Mouse (Mus musculus): ENCODE data around the gene Cacng7. TPM values are rescaled to one million over a fixed set of nuclear protein-coding genes. Genes with fewer than 3 reads are reported as not detected.
"Not testable (repeated sequence)": the region's sequence is repeated elsewhere in the genome, so short reads cannot be mapped to it uniquely, and the experiment has no call there.

Gene Cacng7
- polyA plus RNA-seq, 1 experiment from 2014 or later, result 0.13 TPM

- peak within 1 kb of the TSS; percentile 92 for H3K27ac ChIP-seq (ENCODE audit: low read depth)
- H3K4me1 ChIP-seq (ENCODE audit: insufficient read depth), result peaks cover 20% of the 10 kb centered on the region
- ATAC-seq (peak; percentile 31), DNase-seq (peak; percentile 84)
- peaks cover 3% of the 10 kb centered on the region; the same call in 1 of the 2 replicates for H3K36me3 ChIP-seq (replicated peaks; ENCODE audit: insufficient read depth, low read length)
- no peaks in the 10 kb centered on the region for H3K9me3 ChIP-seq (ENCODE audit: low read length)
- TF ChIP-seq CTCF (IDR thresholded peaks at IDR 0.05; ENCODE audit: low read depth), result no peak
- no peak for TF ChIP-seq EP300 (IDR thresholded peaks at IDR 0.05; ENCODE audit: low read depth)
- H3K4me3 ChIP-seq (ENCODE audit: low read depth, low read length), result peak within 1 kb of the TSS; percentile 59
- no peaks in the 10 kb centered on the region for H3K27me3 ChIP-seq (ENCODE audit: insufficient read depth, low read length)
- H3K9ac ChIP-seq (replicated peaks), result peak within 1 kb of the TSS; percentile 63
- H3K4me2 ChIP-seq (ENCODE audit: low read depth, low read length), result peak within 1 kb of the TSS; percentile 71
- 6% methylated on average over 28 of the region's 30 CpGs for WGBS (ENCODE audit: insufficient replicate concordance)
These were observed 43.5 kb upstream of the Cacng7 start, which contains the start of the genes Myadm and Prkcg for GRCm38 (mm10) chr7:3288976-3289970. Myadm (plus strand) TSS chr7:3289080. Prkcg (plus strand) TSS chr7:3289179.

GRCm38 (mm10) chr7:3290257-3291033 is 42.3 kb upstream of the Cacng7 start:
- Histone ChIP-seq H3K36me3 (replicated peaks; ENCODE audit: insufficient read depth, low read length) (peaks cover 3% of the 10 kb centered on the region; the same call in 1 of the 2 replicates), H3K9me3 (ENCODE audit: low read length) (no peaks in the 10 kb centered on the region), H3K27me3 (ENCODE audit: insufficient read depth, low read length) (no peaks in the 10 kb centered on the region), H3K4me2 (ENCODE audit: low read depth, low read length) (peak overlapping the region; percentile 71), H3K9ac (replicated peaks) (peak overlapping the region; percentile 72), H3K4me3 (ENCODE audit: low read depth, low read length) (peak overlapping the region; percentile 59), H3K4me1 (ENCODE audit: insufficient read depth) (peaks cover 28% of the 10 kb centered on the region), H3K27ac (ENCODE audit: low read depth) (peak overlapping the region; percentile 92)
- DNase-seq (peak; percentile 95), ATAC-seq (peak; percentile 75)
- WGBS (ENCODE audit: insufficient replicate concordance), result 5% methylated on average over 18 of the region's 18 CpGs
- peak; percentile 34; the same call in 1 of the 2 replicates for TF ChIP-seq EP300 (IDR thresholded peaks at IDR 0.05; ENCODE audit: low read depth)
- TF ChIP-seq CTCF (IDR thresholded peaks at IDR 0.05; ENCODE audit: low read depth), result no peak

GRCm38 (mm10) chr7:3291197-3291596 is 41.6 kb upstream of the Cacng7 start:
- Histone ChIP-seq H3K4me1 (ENCODE audit: insufficient read depth) (peaks cover 33% of the 10 kb centered on the region), H3K27me3 (ENCODE audit: insufficient read depth, low read length) (no peaks in the 10 kb centered on the region), H3K27ac (ENCODE audit: low read depth) (peak overlapping the region; percentile 86), H3K9me3 (ENCODE audit: low read length) (no peaks in the 10 kb centered on the region), H3K36me3 (replicated peaks; ENCODE audit: insufficient read depth, low read length) (peaks cover 3% of the 10 kb centered on the region; the same call in 1 of the 2 replicates), H3K4me2 (ENCODE audit: low read depth, low read length) (peak overlapping the region; percentile 71), H3K9ac (replicated peaks) (peak overlapping the region; percentile 72), H3K4me3 (ENCODE audit: low read depth, low read length) (peak overlapping the region; percentile 59)
- TF ChIP-seq CTCF (IDR thresholded peaks at IDR 0.05; ENCODE audit: low read depth) (no peak), EP300 (IDR thresholded peaks at IDR 0.05; ENCODE audit: low read depth) (no peak)
- WGBS (ENCODE audit: insufficient replicate concordance), result 37% methylated on average over 6 of the region's 6 CpGs
- DNase-seq, result no peak
- ATAC-seq, result no peak

GRCm38 (mm10) chr7:3291764-3292163 is 41.0 kb upstream of the Cacng7 start:
- no peak for TF ChIP-seq CTCF (IDR thresholded peaks at IDR 0.05; ENCODE audit: low read depth)
- no peak for TF ChIP-seq EP300 (IDR thresholded peaks at IDR 0.05; ENCODE audit: low read depth)
- Histone ChIP-seq H3K36me3 (replicated peaks; ENCODE audit: insufficient read depth, low read length) (peaks cover 9% of the 10 kb centered on the region), H3K4me1 (ENCODE audit: insufficient read depth) (peaks cover 37% of the 10 kb centered on the region), H3K9ac (replicated peaks) (peak overlapping the region; percentile 72), H3K9me3 (ENCODE audit: low read length) (no peaks in the 10 kb centered on the region), H3K4me2 (ENCODE audit: low read depth, low read length) (peak overlapping the region; percentile 71), H3K27ac (ENCODE audit: low read depth) (peak overlapping the region; percentile 86), H3K27me3 (ENCODE audit: insufficient read depth, low read length) (no peaks in the 10 kb centered on the region), H3K4me3 (ENCODE audit: low read depth, low read length) (peak overlapping the region; percentile 59)
- DNase-seq (no peak), ATAC-seq (no peak)
- 81% methylated on average over 3 of the region's 3 CpGs for WGBS (ENCODE audit: insufficient replicate concordance)

- H3K27me3 ChIP-seq (ENCODE audit: insufficient read depth, low read length); H3K9me3 ChIP-seq (ENCODE audit: low read length); ATAC-seq; DNase-seq: not testable (repeated sequence)
- WGBS (ENCODE audit: insufficient replicate concordance), result 49% methylated on average over 12 of the region's 12 CpGs
- Histone ChIP-seq H3K27ac (ENCODE audit: low read depth) (peak overlapping the region; percentile 86), H3K4me1 (ENCODE audit: insufficient read depth) (peaks cover 42% of the 10 kb centered on the region), H3K9ac (replicated peaks) (peak overlapping the region; percentile 72), H3K4me3 (ENCODE audit: low read depth, low read length) (peak overlapping the region; percentile 59), H3K4me2 (ENCODE audit: low read depth, low read length) (peak overlapping the region; percentile 71), H3K36me3 (replicated peaks; ENCODE audit: insufficient read depth, low read length) (peaks cover 14% of the 10 kb centered on the region)
These were observed 40.5 kb upstream of the Cacng7 start for GRCm38 (mm10) chr7:3292271-3292670.

Data from liver, postnatal 0 days (tissue).